Mouse (Mus musculus) limb, embryonic 15.5 days (tissue): ENCODE results near the gene Xkr8. TPM values are rescaled to one million over a fixed set of nuclear protein-coding genes. Genes with fewer than 3 reads are reported as not detected.
"Not testable (repeated sequence)": the region's sequence is repeated elsewhere in the genome, so short reads cannot be mapped to it uniquely, and the experiment has no call there.

Experiments
- ATAC-seq: fragments of 200-750 bp; cut with Nextera tagmentation; 2 replicates; pipeline ENCODE4 v1.8.0; 2017; ENCODE audit warnings: low read depth, moderate TSS enrichment; ENCODE audit not compliant: insufficient number of reproducible peaks, low FRiP score, low TSS enrichment
- H3K27ac ChIP-seq: fragments of 300-500 bp; sonication (generic); 2 replicates; pipeline ENCODE4 v1.5.1; 2015; ENCODE audit warnings: moderate library complexity, mild to moderate bottlenecking, inconsistent platforms
- H3K27me3 ChIP-seq: fragments of 300-500 bp; sonication (generic); 2 replicates; pipeline ENCODE4 v1.6.1; 2015; ENCODE audit warnings: inconsistent platforms
- H3K36me3 ChIP-seq: fragments of 300-500 bp; sonication (generic); 2 replicates; pipeline ENCODE4 v1.6.1; 2015; ENCODE audit warnings: inconsistent platforms
- H3K4me1 ChIP-seq: fragments of 300-500 bp; sonication (generic); 2 replicates; pipeline ENCODE4 v1.6.1; 2015; ENCODE audit warnings: inconsistent platforms
- H3K4me2 ChIP-seq: fragments of 300-500 bp; sonication (generic); 2 replicates; pipeline ENCODE4 v1.6.1; 2015; ENCODE audit warnings: mild to moderate bottlenecking, inconsistent platforms
- H3K4me3 ChIP-seq: fragments of 300-500 bp; sonication (generic); 2 replicates; pipeline ENCODE4 v1.5.1; 2015; ENCODE audit warnings: mild to moderate bottlenecking, inconsistent platforms
- H3K9ac ChIP-seq: fragments of 300-500 bp; sonication (generic); 2 replicates; pipeline ENCODE4 v1.6.1; 2015; ENCODE audit warnings: inconsistent platforms
- H3K9me3 ChIP-seq: fragments of 300-500 bp; sonication (generic); 2 replicates; pipeline ENCODE4 v1.6.1; 2016; ENCODE audit warnings: inconsistent platforms
- WGBS: fragments of 180-500 bp; shearing (Covaris S2); methylation state at CpG from one replicate; pipeline ENCODE4 v1.1.7; 2015; 5-methylcytosine and 5-hydroxymethylcytosine counted together
- polyA plus RNA-seq: library from polyadenylated mRNA; unstranded; fragments of >200 nt; fragmentation: Nextera tagmentation; extraction: Ambion mirVana; gene quantifications from 2 replicates; pipeline ENCODE4 v1.2.1, GENCODE M21; 2015

The Xkr8 gene
- polyA plus RNA-seq, 1 experiment from 2014 or later = 6.0 TPM

DNA sequence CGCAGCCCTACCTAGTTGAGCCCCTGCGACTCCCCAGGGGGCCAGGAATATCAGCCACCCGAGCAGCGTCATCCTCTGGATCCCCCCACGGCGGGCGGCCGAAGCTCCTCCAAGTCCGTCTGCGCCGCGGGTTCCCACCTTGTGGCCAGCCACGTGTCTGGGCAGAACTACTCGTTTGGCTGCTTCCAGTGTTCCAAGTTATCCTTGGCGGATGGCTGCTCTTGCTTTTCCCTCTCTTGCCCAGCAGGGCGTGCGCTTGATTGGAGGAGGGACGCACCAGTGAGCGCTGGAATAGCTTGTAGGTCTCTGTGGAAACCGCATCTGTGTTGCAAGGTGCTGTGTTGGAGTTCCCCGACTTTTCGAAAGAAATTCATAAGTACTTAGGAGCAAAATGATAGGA, 24.6 kb upstream of the Xkr8 start, which contains the start of gene Smpdl3b:
Gene Smpdl3b, minus strand, starts transcription at position 279 of the 400 bp plus-strand sequence.
- Histone ChIP-seq H3K27ac (no peak within 1 kb of the TSS), H3K4me3 (peak within 1 kb of the TSS; percentile 47), H3K4me2 (peak within 1 kb of the TSS; percentile 90), H3K27me3 (peaks cover 11% of the 10 kb centered on the region; the same call in 1 of the 2 replicates), H3K9me3 (no peaks in the 10 kb centered on the region), H3K4me1 (peaks cover 9% of the 10 kb centered on the region), H3K9ac (peak within 1 kb of the TSS; percentile 42; the same call in 1 of the 2 replicates), H3K36me3 (no peaks in the 10 kb centered on the region)
- peak; percentile 91 for ATAC-seq
- under 1% methylated on average over 22 of the region's 22 CpGs for WGBS

GRCm38 (mm10) chr4:132752992-132753391, 20.6 kb upstream of the Xkr8 start:
- H3K4me3 ChIP-seq = no peak overlapping the region
- no peaks in the 10 kb centered on the region for H3K36me3 ChIP-seq
- peaks cover 8% of the 10 kb centered on the region; the same call in 1 of the 2 replicates for H3K27me3 ChIP-seq
- H3K9ac ChIP-seq = no peak overlapping the region
- no peak for ATAC-seq
- no peaks in the 10 kb centered on the region for H3K9me3 ChIP-seq
- no peak overlapping the region for H3K27ac ChIP-seq
- no peak overlapping the region for H3K4me2 ChIP-seq
- H3K4me1 ChIP-seq = peaks cover 9% of the 10 kb centered on the region
- WGBS = 76% methylated on average over 6 of the region's 6 CpGs

- WGBS = 81% methylated on average over 6 of the region's 6 CpGs
- H3K36me3 ChIP-seq = no peaks in the 10 kb centered on the region
- ATAC-seq = no peak
- H3K9ac ChIP-seq = no peak overlapping the region
- no peaks in the 10 kb centered on the region for H3K27me3 ChIP-seq
- H3K4me1 ChIP-seq = no peaks in the 10 kb centered on the region
- no peaks in the 10 kb centered on the region for H3K9me3 ChIP-seq
- H3K4me3 ChIP-seq = no peak overlapping the region
- H3K27ac ChIP-seq = no peak overlapping the region
- H3K4me2 ChIP-seq = no peak overlapping the region
These were observed 17.1 kb upstream of the Xkr8 start for GRCm38 (mm10) chr4:132749258-132749982.

DNA sequence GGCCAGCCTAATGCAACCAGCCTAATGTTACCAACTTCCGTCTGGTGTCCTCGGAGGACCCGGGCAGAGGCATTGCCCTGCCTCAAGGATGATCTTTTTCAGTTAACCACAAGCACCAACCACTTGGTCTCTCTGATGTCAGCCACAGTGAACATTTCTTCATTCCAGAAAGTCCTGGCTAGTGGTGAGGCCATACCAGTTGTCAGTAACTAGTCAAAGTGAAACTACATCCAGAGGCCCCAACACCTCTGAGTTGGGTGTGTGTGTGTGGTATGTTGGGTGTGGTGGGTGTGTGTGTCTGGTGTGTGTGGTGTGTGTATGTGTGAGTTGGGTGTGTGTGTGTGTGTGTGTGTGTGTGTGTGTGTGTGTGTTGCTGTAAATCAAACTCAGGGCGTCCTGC, 16.4 kb upstream of the Xkr8 start:
- Histone ChIP-seq H3K36me3 (no peaks in the 10 kb centered on the region), H3K27ac (no peak overlapping the region), H3K27me3 (no peaks in the 10 kb centered on the region), H3K4me1 (no peaks in the 10 kb centered on the region), H3K4me3 (no peak overlapping the region), H3K9ac (no peak overlapping the region), H3K9me3 (no peaks in the 10 kb centered on the region), H3K4me2 (no peak overlapping the region)
- ATAC-seq = no peak
- 88% methylated on average over 4 of the region's 4 CpGs for WGBS

GRCm38 (mm10) chr4:132747664-132748259, 15.4 kb upstream of the Xkr8 start:
- H3K27ac ChIP-seq = peak overlapping the region; percentile 33; the same call in 1 of the 2 replicates
- no peak for ATAC-seq
- no peaks in the 10 kb centered on the region for H3K4me1 ChIP-seq
- H3K4me2 ChIP-seq = no peak overlapping the region
- H3K9ac ChIP-seq = no peak overlapping the region
- WGBS = 69% methylated on average over 9 of the region's 9 CpGs
- no peaks in the 10 kb centered on the region for H3K9me3 ChIP-seq
- no peak overlapping the region for H3K4me3 ChIP-seq
- no peaks in the 10 kb centered on the region for H3K36me3 ChIP-seq
- H3K27me3 ChIP-seq = no peaks in the 10 kb centered on the region

- H3K27ac ChIP-seq = peak overlapping the region; percentile 33; the same call in 1 of the 2 replicates
- H3K36me3 ChIP-seq = no peaks in the 10 kb centered on the region
- no peak overlapping the region for H3K4me3 ChIP-seq
- H3K9ac ChIP-seq = no peak overlapping the region
- no peaks in the 10 kb centered on the region for H3K4me1 ChIP-seq
- H3K9me3 ChIP-seq = no peaks in the 10 kb centered on the region
- ATAC-seq = no peak
- H3K27me3 ChIP-seq = no peaks in the 10 kb centered on the region
- 81% methylated on average over 9 of the region's 9 CpGs for WGBS
- H3K4me2 ChIP-seq = no peak overlapping the region
These were observed 14.7 kb upstream of the Xkr8 start for GRCm38 (mm10) chr4:132746911-132747517.

GRCm38 (mm10) chr4:132743992-132744911, 11.9 kb upstream of the Xkr8 start:
- no peaks in the 10 kb centered on the region for H3K36me3 ChIP-seq
- H3K4me2 ChIP-seq = no peak overlapping the region
- ATAC-seq = no peak
- no peaks in the 10 kb centered on the region for H3K9me3 ChIP-seq
- H3K27ac ChIP-seq = no peak overlapping the region
- H3K4me1 ChIP-seq = no peaks in the 10 kb centered on the region
- H3K9ac ChIP-seq = no peak overlapping the region
- 81% methylated on average over 11 of the region's 11 CpGs for WGBS
- no peaks in the 10 kb centered on the region for H3K27me3 ChIP-seq
- H3K4me3 ChIP-seq = no peak overlapping the region

DNA sequence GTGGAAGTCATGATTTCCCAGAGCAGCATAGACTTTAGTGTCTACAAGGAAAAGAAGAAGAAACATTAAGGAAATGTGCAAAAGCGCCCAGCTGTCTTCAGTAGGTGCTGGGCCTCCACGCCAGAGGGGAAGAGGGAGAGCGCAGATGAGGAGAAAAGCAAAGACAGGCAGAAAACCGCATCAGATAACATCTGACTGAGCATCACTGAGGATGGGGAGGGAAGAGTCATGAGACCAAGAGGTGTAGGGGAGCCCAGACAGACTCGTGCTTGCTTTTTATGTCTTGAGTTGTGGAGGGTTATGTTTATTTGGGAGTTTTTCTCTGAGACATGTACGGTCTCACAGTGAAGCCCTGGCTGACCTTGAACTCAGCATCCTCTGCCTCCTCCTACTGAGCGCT, 9.1 kb upstream of the Xkr8 start:
- WGBS = 88% methylated on average over 7 of the region's 7 CpGs
- Histone ChIP-seq H3K9me3 (no peaks in the 10 kb centered on the region), H3K9ac (no peak overlapping the region), H3K4me2 (no peak overlapping the region), H3K4me3 (no peak overlapping the region), H3K4me1 (no peaks in the 10 kb centered on the region), H3K27me3 (no peaks in the 10 kb centered on the region), H3K27ac (no peak overlapping the region), H3K36me3 (no peaks in the 10 kb centered on the region)
- no peak for ATAC-seq

DNA sequence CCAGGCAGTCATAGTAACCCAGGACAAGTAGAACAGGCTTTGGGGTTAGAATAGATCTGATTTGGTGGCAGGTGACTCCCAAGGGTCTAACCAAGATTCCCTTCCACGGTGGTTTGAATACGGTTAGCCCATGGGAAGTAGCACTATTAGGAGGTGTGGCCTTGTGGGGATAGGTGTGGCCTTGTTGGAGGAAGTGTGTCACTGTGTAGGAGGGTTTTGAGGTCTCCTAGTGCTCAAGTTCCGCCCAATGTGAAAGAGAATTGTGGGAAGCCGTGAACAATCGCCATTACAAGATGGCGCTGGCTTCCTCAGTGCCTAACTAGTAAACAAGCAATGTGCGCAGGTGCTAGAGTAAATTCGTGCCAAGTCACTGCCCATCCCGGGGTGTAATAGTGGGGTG, 4.8 kb upstream of the Xkr8 start:
- not testable (repeated sequence) for ATAC-seq, H3K4me3 ChIP-seq, H3K4me2 ChIP-seq, H3K27ac ChIP-seq, H3K27me3 ChIP-seq, H3K36me3 ChIP-seq, H3K4me1 ChIP-seq, H3K9me3 ChIP-seq, H3K9ac ChIP-seq
- WGBS = 90% methylated on average over 9 of the region's 9 CpGs

- WGBS = 50% methylated on average over 3 of the region's 3 CpGs
These were observed 3.5 kb upstream of the Xkr8 start for GRCm38 (mm10) chr4:132735894-132736293.

DNA sequence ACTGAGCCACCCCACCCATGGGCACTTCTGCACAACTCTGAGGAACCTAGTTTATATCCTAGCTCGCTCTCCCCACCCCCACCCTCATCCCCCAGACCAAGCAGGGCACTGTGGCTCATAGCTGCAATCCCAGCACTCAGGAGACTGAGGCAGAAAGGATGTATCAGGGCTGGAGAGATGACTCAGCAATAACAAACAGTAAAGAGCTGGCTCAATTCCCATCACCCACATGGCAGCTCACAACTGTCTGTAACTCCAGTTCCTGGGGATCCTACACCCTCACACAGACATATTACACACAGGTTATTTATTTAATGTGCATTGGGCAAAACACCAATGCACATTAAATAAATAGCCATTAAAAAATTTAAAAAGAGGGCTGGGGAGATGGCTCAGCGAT, 3.0 kb upstream of the Xkr8 start:
- no peak overlapping the region for H3K4me2 ChIP-seq
- H3K9me3 ChIP-seq = no peaks in the 10 kb centered on the region
- ATAC-seq = no peak
- 70% methylated on average over 2 of the region's 2 CpGs for WGBS
- H3K27ac ChIP-seq = no peak overlapping the region
- peaks cover 13% of the 10 kb centered on the region; the same call in 1 of the 2 replicates for H3K4me1 ChIP-seq
- H3K9ac ChIP-seq = no peak overlapping the region
- no peaks in the 10 kb centered on the region for H3K36me3 ChIP-seq
- no peaks in the 10 kb centered on the region for H3K27me3 ChIP-seq
- H3K4me3 ChIP-seq = no peak overlapping the region

More at GRCm38 (mm10) chr4:132735894-132736293, 3.5 kb upstream of the Xkr8 start:
- H3K36me3 ChIP-seq = no peaks in the 10 kb centered on the region
- H3K4me1 ChIP-seq = peaks cover 13% of the 10 kb centered on the region; the same call in 1 of the 2 replicates
- no peak for ATAC-seq
- H3K27me3 ChIP-seq = no peaks in the 10 kb centered on the region
- no peak overlapping the region for H3K4me2 ChIP-seq
- H3K4me3 ChIP-seq = no peak overlapping the region
- H3K27ac ChIP-seq = no peak overlapping the region
- H3K9me3 ChIP-seq = no peaks in the 10 kb centered on the region
- no peak overlapping the region for H3K9ac ChIP-seq
